Mouse (Mus musculus) neural tube, embryonic 14.5 days (tissue): ENCODE measurements around the gene Mink1. TPM values are rescaled to one million over a fixed set of nuclear protein-coding genes. Genes with fewer than 3 reads are reported as not detected.

Experiments used
- ATAC-seq: fragments of 200-750 bp; cut with Nextera tagmentation; 2 replicates; pipeline ENCODE4 v1.8.0; 2017; ENCODE audit warnings: low read depth, mild to moderate bottlenecking, moderate TSS enrichment, moderate library complexity
- H3K27ac ChIP-seq: fragments of 300-500 bp; sonication (generic); 2 replicates; pipeline ENCODE4 v1.5.1; 2014; ENCODE audit warnings: low read depth, mild to moderate bottlenecking, control low read depth, low read length, moderate library complexity, mixed read lengths
- H3K27me3 ChIP-seq: fragments of 300-500 bp; sonication (generic); 2 replicates; pipeline ENCODE4 v1.6.1; 2014; ENCODE audit warnings: low read length; ENCODE audit not compliant: control insufficient read depth, insufficient read depth
- H3K36me3 ChIP-seq: fragments of 300-500 bp; sonication (generic); 2 replicates; pipeline ENCODE4 v1.6.1; 2014; ENCODE audit warnings: low read length, mixed read lengths; ENCODE audit not compliant: control insufficient read depth, insufficient read depth
- H3K4me1 ChIP-seq: fragments of 300-500 bp; sonication (generic); 2 replicates; pipeline ENCODE4 v1.6.1; 2014; ENCODE audit warnings: low read length; ENCODE audit not compliant: control insufficient read depth, insufficient read depth
- H3K4me2 ChIP-seq: fragments of 300-500 bp; sonication (generic); 2 replicates; pipeline ENCODE4 v1.6.1; 2014; ENCODE audit warnings: mild to moderate bottlenecking, low read depth, low read length, control low read depth
- H3K4me3 ChIP-seq: fragments of 300-500 bp; sonication (generic); 2 replicates; pipeline ENCODE4 v1.5.1; 2014; ENCODE audit warnings: low read depth, low read length, control low read depth, mixed read lengths
- H3K9ac ChIP-seq: fragments of 300-500 bp; sonication (generic); replicated peaks from 2 replicates; pipeline ENCODE4 v1.6.1; 2014; ENCODE audit warnings: low read depth, mild to moderate bottlenecking, control low read depth, low read length, mixed read lengths
- H3K9me3 ChIP-seq: fragments of 300-500 bp; sonication (generic); 2 replicates; pipeline ENCODE4 v1.6.1; 2016; ENCODE audit warnings: low read length; ENCODE audit not compliant: control insufficient read depth
- WGBS: fragments of 180-500 bp; shearing (Covaris S2); extraction: QIAGEN DNeasy Blood & Tissue Kit; methylation state at CpG from one replicate; pipeline ENCODE4 v1.1.7; 2014; 5-methylcytosine and 5-hydroxymethylcytosine counted together
- polyA plus RNA-seq: library from polyadenylated mRNA; unstranded; fragments of >200 nt; fragmentation: Nextera tagmentation; extraction: Ambion mirVana; gene quantifications from 2 replicates; pipeline ENCODE4 v1.2.1, GENCODE M21; 2014

Mink1 gene
- polyA plus RNA-seq, 1 experiment from 2014 or later, result 20.2 TPM

- Histone ChIP-seq H3K9me3 (no peaks in the 10 kb centered on the region), H3K9ac (no peak overlapping the region), H3K36me3 (peaks cover 15% of the 10 kb centered on the region), H3K4me2 (no peak overlapping the region), H3K27me3 (no peaks in the 10 kb centered on the region), H3K27ac (no peak overlapping the region), H3K4me3 (no peak overlapping the region), H3K4me1 (0 out of 2 replicates have a peak, but pooled peaks cover 2% of the 10 kb centered on the region)
- 83% methylated on average over 15 of the region's 15 CpGs for WGBS
- no peak for ATAC-seq
Observed at GRCm38 (mm10) chr11:70594253-70594989, 31.7 kb downstream of the Mink1 start.

- WGBS, result 80% methylated on average over 2 of the region's 2 CpGs
- H3K9me3 ChIP-seq, result no peaks in the 10 kb centered on the region
- H3K36me3 ChIP-seq, result peaks cover 15% of the 10 kb centered on the region
- no peak overlapping the region for H3K27ac ChIP-seq
- H3K27me3 ChIP-seq, result no peaks in the 10 kb centered on the region
- no peak overlapping the region for H3K4me2 ChIP-seq
- no peak overlapping the region for H3K4me3 ChIP-seq
- H3K9ac ChIP-seq, result no peak overlapping the region
- ATAC-seq, result no peak
- H3K4me1 ChIP-seq, result 0 out of 2 replicates have a peak, but pooled peaks cover 2% of the 10 kb centered on the region
Observed at GRCm38 (mm10) chr11:70595638-70596037, 33.0 kb downstream of the Mink1 start.

GRCm38 (mm10) chr11:70596094-70596493 is 33.4 kb downstream of the Mink1 start:
- ATAC-seq, result no peak

GRCm38 (mm10) chr11:70597301-70597700 is 34.6 kb downstream of the Mink1 start:
- Histone ChIP-seq H3K4me2 (no peak overlapping the region), H3K4me1 (0 out of 2 replicates have a peak, but pooled peaks cover 2% of the 10 kb centered on the region), H3K36me3 (peaks cover 20% of the 10 kb centered on the region), H3K27ac (no peak overlapping the region), H3K4me3 (no peak overlapping the region), H3K27me3 (no peaks in the 10 kb centered on the region), H3K9me3 (no peaks in the 10 kb centered on the region), H3K9ac (no peak overlapping the region)
- 87% methylated on average over 6 of the region's 6 CpGs for WGBS
- no peak for ATAC-seq

More at GRCm38 (mm10) chr11:70596094-70596493, 33.4 kb downstream of the Mink1 start:
- 0 out of 2 replicates have a peak, but pooled peaks cover 2% of the 10 kb centered on the region for H3K4me1 ChIP-seq
- H3K4me3 ChIP-seq, result no peak overlapping the region
- H3K9ac ChIP-seq, result no peak overlapping the region
- peaks cover 15% of the 10 kb centered on the region for H3K36me3 ChIP-seq
- H3K9me3 ChIP-seq, result no peaks in the 10 kb centered on the region
- H3K4me2 ChIP-seq, result no peak overlapping the region
- no peak overlapping the region for H3K27ac ChIP-seq
- H3K27me3 ChIP-seq, result no peaks in the 10 kb centered on the region
- WGBS, result 36% methylated on average over 4 of the region's 4 CpGs

GRCm38 (mm10) chr11:70598451-70598953 is 35.8 kb downstream of the Mink1 start:
- Histone ChIP-seq H3K9ac (no peak overlapping the region), H3K27ac (no peak overlapping the region), H3K36me3 (peaks cover 20% of the 10 kb centered on the region), H3K4me3 (no peak overlapping the region), H3K4me2 (no peak overlapping the region), H3K9me3 (no peaks in the 10 kb centered on the region), H3K27me3 (no peaks in the 10 kb centered on the region), H3K4me1 (0 out of 2 replicates have a peak, but pooled peaks cover 2% of the 10 kb centered on the region)
- no peak for ATAC-seq
- 89% methylated on average over 9 of the region's 9 CpGs for WGBS

- 52% methylated on average over 14 of the region's 14 CpGs for WGBS
- H3K9me3 ChIP-seq, result no peaks in the 10 kb centered on the region
- no peak overlapping the region for H3K4me2 ChIP-seq
- no peaks in the 10 kb centered on the region for H3K27me3 ChIP-seq
- ATAC-seq, result no peak; the same call in 1 of the 2 replicates
- no peak overlapping the region for H3K4me3 ChIP-seq
- no peaks in the 10 kb centered on the region for H3K4me1 ChIP-seq
- H3K27ac ChIP-seq, result no peak overlapping the region
- peaks cover 32% of the 10 kb centered on the region for H3K36me3 ChIP-seq
- no peak overlapping the region for H3K9ac ChIP-seq
Observed at GRCm38 (mm10) chr11:70605024-70605566, 42.4 kb downstream of the Mink1 start.

- H3K4me3 ChIP-seq, result no peak overlapping the region
- H3K36me3 ChIP-seq, result peaks cover 39% of the 10 kb centered on the region
- no peak overlapping the region for H3K4me2 ChIP-seq
- no peak overlapping the region for H3K9ac ChIP-seq
- H3K4me1 ChIP-seq, result no peaks in the 10 kb centered on the region
- no peaks in the 10 kb centered on the region for H3K27me3 ChIP-seq
- H3K27ac ChIP-seq, result no peak overlapping the region
- 84% methylated on average over 12 of the region's 12 CpGs for WGBS
- H3K9me3 ChIP-seq, result no peaks in the 10 kb centered on the region
- ATAC-seq, result no peak
Observed at GRCm38 (mm10) chr11:70606717-70607116, 44.0 kb downstream of the Mink1 start.

- no peak overlapping the region for H3K4me2 ChIP-seq
- no peak overlapping the region for H3K4me3 ChIP-seq
- H3K4me1 ChIP-seq, result no peaks in the 10 kb centered on the region
- peaks cover 43% of the 10 kb centered on the region for H3K36me3 ChIP-seq
- no peak for ATAC-seq
- no peaks in the 10 kb centered on the region for H3K9me3 ChIP-seq
- no peaks in the 10 kb centered on the region for H3K27me3 ChIP-seq
- no peak overlapping the region for H3K27ac ChIP-seq
- no peak overlapping the region for H3K9ac ChIP-seq
- 94% methylated on average over 9 of the region's 9 CpGs for WGBS
Observed at GRCm38 (mm10) chr11:70607611-70608010, 44.9 kb downstream of the Mink1 start.

- ATAC-seq, result no peak
- Histone ChIP-seq H3K9me3 (no peaks in the 10 kb centered on the region), H3K36me3 (peaks cover 52% of the 10 kb centered on the region), H3K4me3 (no peak overlapping the region), H3K27me3 (no peaks in the 10 kb centered on the region), H3K4me2 (no peak overlapping the region), H3K9ac (no peak overlapping the region), H3K4me1 (no peaks in the 10 kb centered on the region), H3K27ac (no peak overlapping the region)
- WGBS, result 92% methylated on average over 26 of the region's 26 CpGs
Observed at GRCm38 (mm10) chr11:70608381-70609066, 45.8 kb downstream of the Mink1 start.
